Mouse (Mus musculus) G1E (cell line): ENCODE results near the gene Slc35f3.
"Not testable (repeated sequence)": the region's sequence is repeated elsewhere in the genome, so short reads cannot be mapped to it uniquely, and the experiment has no call there.

Experiments used
- CTCF ChIP-seq: IDR thresholded peaks from 2 replicates; pipeline ENCODE4 v1.5.1; 2012; ENCODE audit warnings: low read depth, low read length, inconsistent platforms, mixed read lengths
- POLR2AphosphoS5 ChIP-seq: IDR thresholded peaks from 2 replicates; pipeline ENCODE4 v1.6.1; 2012; ENCODE audit warnings: low read depth, low read length, inconsistent platforms; ENCODE audit not compliant: insufficient replicate concordance

DNA sequence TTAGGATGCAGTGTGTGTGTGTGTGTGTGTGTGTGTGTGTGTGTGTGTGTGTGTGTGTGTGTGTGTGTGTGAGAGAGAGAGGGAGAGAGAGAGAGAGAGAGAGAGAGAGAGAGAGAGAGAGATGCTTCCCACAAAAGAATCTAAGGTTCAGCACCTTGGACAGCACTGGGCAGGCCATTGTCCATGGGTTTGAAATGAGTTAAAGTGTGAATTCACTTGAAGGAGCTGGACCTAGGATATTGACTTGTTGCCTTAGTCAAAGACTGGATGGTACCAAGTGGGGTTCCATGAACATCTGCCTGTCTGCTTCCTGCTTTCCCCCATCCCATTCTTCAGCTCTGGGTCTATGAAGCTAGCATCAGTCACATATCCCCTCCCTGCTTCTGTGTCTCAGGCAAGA is 106.2 kb downstream of the Slc35f3 start:
- not testable (repeated sequence) for TF ChIP-seq CTCF, POLR2AphosphoS5
